Mouse (Mus musculus): ENCODE measurements around the gene Pdzrn3. TPM values are rescaled to one million over a fixed set of nuclear protein-coding genes. Genes with fewer than 3 reads are reported as not detected.

Pdzrn3 gene
- polyA plus RNA-seq, 1 experiment from 2014 or later: 16.5 TPM

DNA sequence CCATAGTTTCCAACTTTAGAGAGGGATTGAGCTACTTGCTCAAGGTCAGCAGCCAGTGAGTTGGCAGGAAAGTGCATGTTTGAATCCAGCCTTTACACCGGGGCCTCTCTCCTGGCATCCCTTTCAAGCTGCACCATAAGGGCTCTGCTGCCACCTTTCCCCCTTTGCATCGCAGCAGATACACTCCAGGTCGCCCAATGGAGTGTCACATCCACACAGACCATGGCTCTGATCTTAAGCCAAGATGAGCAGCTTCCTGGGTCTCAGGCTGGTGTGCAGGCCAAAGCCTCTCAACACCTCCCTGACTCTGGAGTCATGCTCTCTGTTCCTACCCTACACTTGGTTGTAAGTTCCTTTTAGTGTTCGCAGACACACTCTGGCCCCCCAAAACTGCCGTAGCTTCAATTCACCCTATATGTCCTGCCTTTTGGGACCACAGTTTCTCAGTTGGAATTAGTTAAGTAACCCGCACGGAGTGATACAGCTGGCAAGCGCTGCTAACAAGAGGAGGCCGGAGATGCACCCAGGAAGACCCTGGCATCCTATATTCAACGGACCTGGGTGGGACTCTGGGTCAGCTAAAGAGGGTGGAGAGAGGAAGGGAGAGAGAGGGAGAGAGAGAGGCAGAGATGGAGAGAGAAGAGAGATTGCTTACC, 1.1 kb downstream of the Pdzrn3 start:
- Histone ChIP-seq H3K4me2 (ENCODE audit: low read length) (peak overlapping the region; percentile 100), H3K4me3 (ENCODE audit: low read depth, low read length) (peak overlapping the region; percentile 52), H3K36me3 (ENCODE audit: control insufficient read depth, insufficient read depth, low read length) (no peaks in the 10 kb centered on the region), H3K9ac (ENCODE audit: low read length) (peak overlapping the region; percentile 62), H3K27me3 (replicated peaks; ENCODE audit: control insufficient read depth, insufficient read depth, low read length) (peaks cover 11% of the 10 kb centered on the region; the same call in 1 of the 2 replicates), H3K4me1 (ENCODE audit: control insufficient read depth, insufficient read depth, low read length) (peaks cover 7% of the 10 kb centered on the region; the same call in 1 of the 2 replicates), H3K27ac (ENCODE audit: low read depth, low read length) (no peak overlapping the region), H3K9me3 (replicated peaks; ENCODE audit: control insufficient read depth, low read length) (no peaks in the 10 kb centered on the region)
- no peak for ATAC-seq
- no peak for DNase-seq (ENCODE audit: low spot score)
- 5% methylated on average over 10 of the region's 10 CpGs for WGBS

DNA sequence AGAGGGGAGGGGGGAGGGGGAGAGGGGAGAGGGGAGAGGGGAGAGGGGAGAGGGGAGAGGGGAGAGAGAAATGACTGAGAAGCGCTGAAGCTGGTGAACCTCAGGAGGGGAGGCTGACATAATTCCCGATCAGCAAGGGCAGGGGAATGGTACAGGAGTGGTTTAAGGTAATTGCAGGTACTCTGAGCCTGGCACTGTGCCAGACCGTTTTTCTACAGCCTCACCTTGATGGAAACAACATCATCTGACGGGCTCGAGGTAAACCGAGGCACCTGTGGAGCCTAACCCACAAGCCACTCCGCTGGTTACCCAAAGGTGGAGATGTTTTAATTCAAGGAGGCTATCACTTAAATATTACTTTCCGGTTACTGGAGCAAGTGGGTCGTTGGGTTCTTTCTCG, 1.6 kb downstream of the Pdzrn3 start:
- H3K9me3 ChIP-seq (replicated peaks; ENCODE audit: control insufficient read depth, low read length): no peaks in the 10 kb centered on the region
- no peak for DNase-seq (ENCODE audit: low spot score)
- no peak overlapping the region for H3K27ac ChIP-seq (ENCODE audit: low read depth, low read length)
- peak overlapping the region; percentile 100 for H3K4me2 ChIP-seq (ENCODE audit: low read length)
- no peak for ATAC-seq
- WGBS: 45% methylated on average over 10 of the region's 10 CpGs
- H3K27me3 ChIP-seq (replicated peaks; ENCODE audit: control insufficient read depth, insufficient read depth, low read length): peaks cover 11% of the 10 kb centered on the region; the same call in 1 of the 2 replicates
- H3K36me3 ChIP-seq (ENCODE audit: control insufficient read depth, insufficient read depth, low read length): no peaks in the 10 kb centered on the region
- H3K4me1 ChIP-seq (ENCODE audit: control insufficient read depth, insufficient read depth, low read length): peaks cover 7% of the 10 kb centered on the region; the same call in 1 of the 2 replicates
- no peak overlapping the region for H3K9ac ChIP-seq (ENCODE audit: low read length)
- H3K4me3 ChIP-seq (ENCODE audit: low read depth, low read length): peak overlapping the region; percentile 52; the same call in 1 of the 2 replicates

DNA sequence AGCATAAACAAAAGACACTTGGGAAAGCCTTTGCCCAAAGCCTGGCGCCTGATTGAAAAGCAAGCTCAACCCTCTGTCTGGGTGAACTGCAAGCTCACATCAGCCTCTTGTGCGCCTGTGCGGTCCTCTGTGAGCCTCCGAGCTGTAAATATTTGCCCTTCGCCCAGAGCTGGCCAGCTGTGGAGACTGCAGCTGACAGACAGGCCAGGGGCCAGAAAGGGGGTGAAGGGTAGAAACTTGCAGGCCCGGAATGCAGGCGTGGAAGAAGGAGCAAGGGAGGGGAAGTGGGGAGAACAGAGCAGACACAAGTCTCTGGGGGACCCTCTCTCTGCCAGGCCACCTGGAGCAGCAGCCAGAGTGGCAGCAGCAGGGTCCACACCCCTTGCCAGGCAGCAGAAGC, 3.0 kb downstream of the Pdzrn3 start:
- H3K27ac ChIP-seq (ENCODE audit: low read depth, low read length): no peak overlapping the region

DNA sequence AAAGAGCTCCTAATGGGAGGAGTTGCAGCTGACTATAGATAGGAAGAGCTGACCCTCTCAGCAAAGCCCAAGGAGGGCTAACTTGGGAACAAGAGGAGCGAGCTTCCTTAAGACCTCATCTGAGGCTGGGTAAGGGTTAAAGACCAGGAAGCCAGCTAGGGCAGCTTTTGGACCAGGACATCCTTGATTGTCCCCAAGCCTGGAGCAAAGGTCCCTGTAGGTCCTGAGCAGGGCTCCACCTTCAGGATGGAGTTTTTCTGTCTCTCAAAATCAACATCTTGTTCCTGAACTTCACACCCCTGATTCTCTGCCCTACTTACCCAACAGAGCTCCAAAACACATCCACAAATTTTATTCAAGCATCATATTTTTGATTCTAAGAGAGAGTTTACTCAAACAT, 3.5 kb downstream of the Pdzrn3 start:
- Histone ChIP-seq H3K4me2 (ENCODE audit: low read length) (no peak overlapping the region), H3K4me3 (ENCODE audit: low read depth, low read length) (no peak overlapping the region)

More for the DNA sequence above, 3.0 kb downstream of the Pdzrn3 start:
- no peaks in the 10 kb centered on the region for H3K36me3 ChIP-seq (ENCODE audit: control insufficient read depth, insufficient read depth, low read length)
- H3K4me1 ChIP-seq (ENCODE audit: control insufficient read depth, insufficient read depth, low read length): peaks cover 7% of the 10 kb centered on the region; the same call in 1 of the 2 replicates
- H3K4me2 ChIP-seq (ENCODE audit: low read length): peak overlapping the region; percentile 37
- ATAC-seq: no peak
- peaks cover 11% of the 10 kb centered on the region; the same call in 1 of the 2 replicates for H3K27me3 ChIP-seq (replicated peaks; ENCODE audit: control insufficient read depth, insufficient read depth, low read length)
- peak; percentile 47 for DNase-seq (ENCODE audit: low spot score)
- WGBS: 7% methylated on average over 7 of the region's 7 CpGs
- H3K4me3 ChIP-seq (ENCODE audit: low read depth, low read length): no peak overlapping the region
- peak overlapping the region; percentile 10; the same call in 1 of the 2 replicates for H3K9ac ChIP-seq (ENCODE audit: low read length)
- H3K9me3 ChIP-seq (replicated peaks; ENCODE audit: control insufficient read depth, low read length): no peaks in the 10 kb centered on the region

DNA sequence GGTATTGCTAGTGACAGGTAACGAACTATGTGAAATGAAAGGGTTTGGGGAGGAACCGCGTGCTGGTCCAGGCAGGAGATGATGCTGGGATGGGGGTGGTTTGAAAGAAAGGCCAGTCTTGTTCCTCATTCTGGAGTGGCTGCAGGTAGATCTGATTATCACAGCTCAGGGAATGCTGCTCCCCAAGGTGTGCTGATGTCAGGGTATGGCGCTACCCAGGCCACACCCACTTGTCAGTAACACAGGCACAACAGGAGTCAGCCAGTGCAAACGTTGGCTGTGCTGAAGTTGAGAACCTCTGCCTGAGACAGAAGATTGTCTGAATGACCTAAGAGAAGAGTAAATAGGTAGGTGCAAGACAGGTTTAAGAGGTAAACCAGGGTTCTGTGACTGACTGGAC, 4.7 kb downstream of the Pdzrn3 start:
- no peaks in the 10 kb centered on the region for H3K9me3 ChIP-seq (replicated peaks; ENCODE audit: control insufficient read depth, low read length)

More for the DNA sequence above, 3.5 kb downstream of the Pdzrn3 start:
- Histone ChIP-seq H3K9ac (ENCODE audit: low read length) (no peak overlapping the region), H3K27me3 (replicated peaks; ENCODE audit: control insufficient read depth, insufficient read depth, low read length) (peaks cover 8% of the 10 kb centered on the region; the same call in 1 of the 2 replicates), H3K36me3 (ENCODE audit: control insufficient read depth, insufficient read depth, low read length) (no peaks in the 10 kb centered on the region), H3K27ac (ENCODE audit: low read depth, low read length) (no peak overlapping the region), H3K4me1 (ENCODE audit: control insufficient read depth, insufficient read depth, low read length) (peaks cover 7% of the 10 kb centered on the region; the same call in 1 of the 2 replicates), H3K9me3 (replicated peaks; ENCODE audit: control insufficient read depth, low read length) (no peaks in the 10 kb centered on the region)
- 67% methylated on average over 1 of the region's 1 CpGs for WGBS
- DNase-seq (ENCODE audit: low spot score): no peak
- ATAC-seq: no peak

GRCm38 (mm10) chr6:101366809-101367602, 10.7 kb downstream of the Pdzrn3 start:
- Histone ChIP-seq H3K4me2 (ENCODE audit: low read length) (no peak overlapping the region), H3K27me3 (replicated peaks; ENCODE audit: control insufficient read depth, insufficient read depth, low read length) (no peaks in the 10 kb centered on the region), H3K27ac (ENCODE audit: low read depth, low read length) (no peak overlapping the region), H3K9me3 (replicated peaks; ENCODE audit: control insufficient read depth, low read length) (no peaks in the 10 kb centered on the region), H3K4me3 (ENCODE audit: low read depth, low read length) (no peak overlapping the region), H3K4me1 (ENCODE audit: control insufficient read depth, insufficient read depth, low read length) (peaks cover 8% of the 10 kb centered on the region; the same call in 1 of the 2 replicates), H3K36me3 (ENCODE audit: control insufficient read depth, insufficient read depth, low read length) (no peaks in the 10 kb centered on the region), H3K9ac (ENCODE audit: low read length) (no peak overlapping the region)
- DNase-seq (ENCODE audit: low spot score) (no peak), ATAC-seq (no peak)
- 49% methylated on average over 9 of the region's 9 CpGs for WGBS

More for the DNA sequence above, 4.7 kb downstream of the Pdzrn3 start:
- Histone ChIP-seq H3K4me3 (ENCODE audit: low read depth, low read length) (no peak overlapping the region), H3K4me2 (ENCODE audit: low read length) (no peak overlapping the region), H3K36me3 (ENCODE audit: control insufficient read depth, insufficient read depth, low read length) (no peaks in the 10 kb centered on the region), H3K27me3 (replicated peaks; ENCODE audit: control insufficient read depth, insufficient read depth, low read length) (peaks cover 6% of the 10 kb centered on the region; the same call in 1 of the 2 replicates), H3K4me1 (ENCODE audit: control insufficient read depth, insufficient read depth, low read length) (peaks cover 7% of the 10 kb centered on the region; the same call in 1 of the 2 replicates), H3K27ac (ENCODE audit: low read depth, low read length) (no peak overlapping the region), H3K9ac (ENCODE audit: low read length) (no peak overlapping the region)
- 83% methylated on average over 5 of the region's 5 CpGs for WGBS
- no peak for DNase-seq (ENCODE audit: low spot score)
- ATAC-seq: no peak

- Histone ChIP-seq H3K9ac (ENCODE audit: low read length) (no peak overlapping the region), H3K4me3 (ENCODE audit: low read depth, low read length) (no peak overlapping the region), H3K27ac (ENCODE audit: low read depth, low read length) (no peak overlapping the region), H3K4me1 (ENCODE audit: control insufficient read depth, insufficient read depth, low read length) (peaks cover 8% of the 10 kb centered on the region; the same call in 1 of the 2 replicates), H3K4me2 (ENCODE audit: low read length) (no peak overlapping the region), H3K36me3 (ENCODE audit: control insufficient read depth, insufficient read depth, low read length) (no peaks in the 10 kb centered on the region), H3K9me3 (replicated peaks; ENCODE audit: control insufficient read depth, low read length) (no peaks in the 10 kb centered on the region), H3K27me3 (replicated peaks; ENCODE audit: control insufficient read depth, insufficient read depth, low read length) (no peaks in the 10 kb centered on the region)
- no peak for DNase-seq (ENCODE audit: low spot score)
- ATAC-seq: no peak
- 58% methylated on average over 6 of the region's 6 CpGs for WGBS
Measured at GRCm38 (mm10) chr6:101365795-101366194, 11.9 kb downstream of the Pdzrn3 start.

GRCm38 (mm10) chr6:101363904-101364303, 13.8 kb downstream of the Pdzrn3 start:
- H3K27me3 ChIP-seq (replicated peaks; ENCODE audit: control insufficient read depth, insufficient read depth, low read length): no peaks in the 10 kb centered on the region
- no peak overlapping the region for H3K4me3 ChIP-seq (ENCODE audit: low read depth, low read length)
- ATAC-seq: no peak
- H3K4me2 ChIP-seq (ENCODE audit: low read length): no peak overlapping the region
- 87% methylated on average over 5 of the region's 5 CpGs for WGBS
- H3K27ac ChIP-seq (ENCODE audit: low read depth, low read length): no peak overlapping the region
- no peak for DNase-seq (ENCODE audit: low spot score)
- no peaks in the 10 kb centered on the region for H3K9me3 ChIP-seq (replicated peaks; ENCODE audit: control insufficient read depth, low read length)
- H3K4me1 ChIP-seq (ENCODE audit: control insufficient read depth, insufficient read depth, low read length): peaks cover 8% of the 10 kb centered on the region; the same call in 1 of the 2 replicates
- H3K36me3 ChIP-seq (ENCODE audit: control insufficient read depth, insufficient read depth, low read length): no peaks in the 10 kb centered on the region
- no peak overlapping the region for H3K9ac ChIP-seq (ENCODE audit: low read length)
